Mouse (Mus musculus) kidney, postnatal 36 days (tissue): Measurements from ENCODE around the gene N4bp1.

Source experiments
- DNase-seq, 2 experiments: peaks; one replicate each; pipeline ENCODE4 v3.0.0; 2021 to 2022; ENCODE audit warnings: mixed read lengths in 2 of 2

Gene N4bp1

GRCm38 (mm10) chr8:86759090-86759491 lies 126.0 kb downstream of the N4bp1 start:
- DNase-seq, result no peak

- no peak for DNase-seq
Measured at GRCm38 (mm10) chr8:86758651-86759050, 126.4 kb downstream of the N4bp1 start.
